Mouse (Mus musculus) heart, embryonic 13.5 days (tissue): Measurements from ENCODE around the gene Gm20503. TPM values are rescaled to one million over a fixed set of nuclear protein-coding genes. Genes with fewer than 3 reads are reported as not detected.
A peak's percentile ranks its signal among the peaks of the same experiment; 100 is the strongest.

Experiments
- ATAC-seq: fragments of 200-750 bp; cut with Nextera tagmentation; 2 replicates; pipeline ENCODE4 v1.8.0; 2017; ENCODE audit warnings: moderate TSS enrichment; ENCODE audit not compliant: insufficient number of reproducible peaks, low FRiP score, low TSS enrichment; ENCODE audit errors: extremely low read depth
- H3K27ac ChIP-seq: fragments of 300-500 bp; sonication (generic); replicated peaks from 2 replicates; pipeline ENCODE4 v1.5.1; 2015; ENCODE audit warnings: moderate library complexity, mild to moderate bottlenecking, inconsistent platforms
- H3K27me3 ChIP-seq: fragments of 300-500 bp; sonication (generic); replicated peaks from 2 replicates; pipeline ENCODE4 v1.6.1; 2015; ENCODE audit warnings: mild to moderate bottlenecking, inconsistent platforms
- H3K36me3 ChIP-seq: fragments of 300-500 bp; sonication (generic); 2 replicates; pipeline ENCODE4 v1.6.1; 2015; ENCODE audit warnings: mild to moderate bottlenecking, inconsistent platforms
- H3K4me1 ChIP-seq: fragments of 300-500 bp; sonication (generic); 2 replicates; pipeline ENCODE4 v1.6.1; 2015; ENCODE audit warnings: inconsistent platforms
- H3K4me2 ChIP-seq: fragments of 300-500 bp; sonication (generic); 2 replicates; pipeline ENCODE4 v1.6.1; 2015; ENCODE audit warnings: inconsistent platforms, mild to moderate bottlenecking, moderate library complexity
- H3K4me3 ChIP-seq: fragments of 300-500 bp; sonication (generic); 2 replicates; pipeline ENCODE4 v1.5.1; 2015; ENCODE audit warnings: moderate library complexity, mild to moderate bottlenecking, inconsistent platforms
- H3K9ac ChIP-seq: fragments of 300-500 bp; sonication (generic); 2 replicates; pipeline ENCODE4 v1.6.1; 2015; ENCODE audit warnings: inconsistent platforms, mild to moderate bottlenecking, moderate library complexity
- H3K9me3 ChIP-seq: fragments of 300-500 bp; sonication (generic); 2 replicates; pipeline ENCODE4 v1.6.1; 2016; ENCODE audit warnings: inconsistent platforms
- WGBS: fragments of 180-500 bp; shearing (Covaris S2); methylation state at CpG from one replicate; pipeline ENCODE4 v1.1.7; 2015; ENCODE audit warnings: mixed read lengths; 5-methylcytosine and 5-hydroxymethylcytosine counted together
- polyA plus RNA-seq: library from polyadenylated mRNA; unstranded; fragments of >200 nt; fragmentation: Nextera tagmentation; extraction: Ambion mirVana; gene quantifications from 2 replicates; pipeline ENCODE4 v1.2.1, GENCODE M21; 2015

Gm20503 gene
- polyA plus RNA-seq, 1 experiment from 2014 or later, result 11.6 TPM

GRCm38 (mm10) chr4:58990609-58991434, 12.2 kb upstream of the Gm20503 start:
- no peak overlapping the region for H3K9ac ChIP-seq
- H3K4me2 ChIP-seq, result no peak overlapping the region
- H3K27me3 ChIP-seq, result peaks cover 45% of the 10 kb centered on the region
- H3K4me3 ChIP-seq, result no peak overlapping the region
- no peak for ATAC-seq
- WGBS, result 78% methylated on average over 17 of the region's 17 CpGs
- peaks cover 18% of the 10 kb centered on the region for H3K4me1 ChIP-seq
- H3K27ac ChIP-seq, result no peak overlapping the region
- no peaks in the 10 kb centered on the region for H3K9me3 ChIP-seq
- H3K36me3 ChIP-seq, result no peaks in the 10 kb centered on the region

- Histone ChIP-seq H3K4me1 (peaks cover 18% of the 10 kb centered on the region), H3K36me3 (no peaks in the 10 kb centered on the region)
- WGBS, result 27% methylated on average over 5 of the region's 5 CpGs
Observed at GRCm38 (mm10) chr4:58992195-58992594, 10.8 kb upstream of the Gm20503 start.

GRCm38 (mm10) chr4:58994762-58995161, 8.2 kb upstream of the Gm20503 start, which contains the start of gene Dnajc25:
TSS of gene Dnajc25 (plus strand) at chr4:58995062.
- Histone ChIP-seq H3K9ac (no peak within 1 kb of the TSS; the same call in 1 of the 2 replicates), H3K4me2 (peak within 1 kb of the TSS; percentile 12; the same call in 1 of the 2 replicates), H3K9me3 (no peaks in the 10 kb centered on the region), H3K4me3 (no peak within 1 kb of the TSS), H3K36me3 (no peaks in the 10 kb centered on the region), H3K4me1 (peaks cover 18% of the 10 kb centered on the region), H3K27ac (no peak within 1 kb of the TSS), H3K27me3 (peaks cover 27% of the 10 kb centered on the region)
- 73% methylated on average over 4 of the region's 4 CpGs for whole genome bisulfite sequencing
- no peak for ATAC-seq

More at GRCm38 (mm10) chr4:58992195-58992594, 10.8 kb upstream of the Gm20503 start:
- ATAC-seq, result no peak
- Histone ChIP-seq H3K27me3 (peaks cover 45% of the 10 kb centered on the region), H3K9me3 (no peaks in the 10 kb centered on the region), H3K4me3 (no peak overlapping the region), H3K27ac (no peak overlapping the region), H3K9ac (no peak overlapping the region), H3K4me2 (no peak overlapping the region)

GRCm38 (mm10) chr4:58995251-58995693, 7.7 kb upstream of the Gm20503 start:
- WGBS, result 52% methylated on average over 8 of the region's 8 CpGs
- H3K27ac ChIP-seq, result no peak overlapping the region
- H3K9ac ChIP-seq, result no peak overlapping the region; the same call in 1 of the 2 replicates
- no peaks in the 10 kb centered on the region for H3K36me3 ChIP-seq
- H3K27me3 ChIP-seq, result peaks cover 26% of the 10 kb centered on the region
- no peaks in the 10 kb centered on the region for H3K9me3 ChIP-seq
- H3K4me1 ChIP-seq, result peaks cover 18% of the 10 kb centered on the region
- peak overlapping the region; percentile 12; the same call in 1 of the 2 replicates for H3K4me2 ChIP-seq
- H3K4me3 ChIP-seq, result no peak overlapping the region
- no peak for ATAC-seq

- Histone ChIP-seq H3K9ac (no peak overlapping the region), H3K27me3 (peaks cover 17% of the 10 kb centered on the region), H3K9me3 (no peaks in the 10 kb centered on the region), H3K4me2 (no peak overlapping the region), H3K27ac (no peak overlapping the region), H3K36me3 (no peaks in the 10 kb centered on the region), H3K4me1 (peaks cover 17% of the 10 kb centered on the region), H3K4me3 (no peak overlapping the region)
- ATAC-seq, result no peak
- 46% methylated on average over 5 of the region's 5 CpGs for WGBS
Observed at GRCm38 (mm10) chr4:58997081-58997480, 5.9 kb upstream of the Gm20503 start.

GRCm38 (mm10) chr4:58998688-58999087, 4.3 kb upstream of the Gm20503 start:
- H3K27me3 ChIP-seq, result peaks cover 1% of the 10 kb centered on the region; the same call in 1 of the 2 replicates
- WGBS, result 69% methylated on average over 1 of the region's 1 CpGs
- H3K27ac ChIP-seq, result no peak overlapping the region
- H3K4me2 ChIP-seq, result no peak overlapping the region
- H3K9me3 ChIP-seq, result no peaks in the 10 kb centered on the region
- no peaks in the 10 kb centered on the region for H3K36me3 ChIP-seq
- no peak overlapping the region for H3K4me3 ChIP-seq
- ATAC-seq, result no peak
- H3K9ac ChIP-seq, result no peak overlapping the region
- peaks cover 18% of the 10 kb centered on the region for H3K4me1 ChIP-seq

GRCm38 (mm10) chr4:58999686-59000085, 3.3 kb upstream of the Gm20503 start:
- Histone ChIP-seq H3K9ac (no peak overlapping the region), H3K4me2 (no peak overlapping the region), H3K9me3 (no peaks in the 10 kb centered on the region), H3K27me3 (no peaks in the 10 kb centered on the region), H3K4me3 (no peak overlapping the region), H3K4me1 (peaks cover 27% of the 10 kb centered on the region), H3K36me3 (no peaks in the 10 kb centered on the region), H3K27ac (no peak overlapping the region)
- 17% methylated on average over 2 of the region's 2 CpGs for WGBS
- ATAC-seq, result no peak

GRCm38 (mm10) chr4:59000614-59001013, 2.4 kb upstream of the Gm20503 start:
- WGBS, result 0% methylated on average over 2 of the region's 2 CpGs
- peaks cover 31% of the 10 kb centered on the region for H3K4me1 ChIP-seq
- no peak for ATAC-seq
- H3K27me3 ChIP-seq, result no peaks in the 10 kb centered on the region
- H3K9me3 ChIP-seq, result no peaks in the 10 kb centered on the region
- H3K4me2 ChIP-seq, result no peak overlapping the region
- no peaks in the 10 kb centered on the region for H3K36me3 ChIP-seq
- H3K9ac ChIP-seq, result no peak overlapping the region
- no peak overlapping the region for H3K27ac ChIP-seq
- no peak overlapping the region for H3K4me3 ChIP-seq

- peak overlapping the region; percentile 96 for H3K9ac ChIP-seq
- H3K27ac ChIP-seq, result no peak overlapping the region
- H3K4me3 ChIP-seq, result peak overlapping the region; percentile 98
- no peaks in the 10 kb centered on the region for H3K9me3 ChIP-seq
- ATAC-seq, result no peak
- WGBS, result 12% methylated on average over 7 of the region's 7 CpGs
- peaks cover 44% of the 10 kb centered on the region for H3K4me1 ChIP-seq
- no peaks in the 10 kb centered on the region for H3K27me3 ChIP-seq
- no peaks in the 10 kb centered on the region for H3K36me3 ChIP-seq
- H3K4me2 ChIP-seq, result peak overlapping the region; percentile 76
Observed at GRCm38 (mm10) chr4:59003806-59004200, 793 bp downstream of the Gm20503 start.

GRCm38 (mm10) chr4:59006211-59006610, 3.2 kb downstream of the Gm20503 start:
- no peaks in the 10 kb centered on the region for H3K9me3 ChIP-seq
- peaks cover 62% of the 10 kb centered on the region for H3K4me1 ChIP-seq
- 53% methylated on average over 8 of the region's 8 CpGs for WGBS
- no peak overlapping the region for H3K4me2 ChIP-seq
- H3K27me3 ChIP-seq, result no peaks in the 10 kb centered on the region
- 0 out of 2 replicates have a peak overlapping the region, but pooled peaks have one; percentile 24 for H3K9ac ChIP-seq
- no peak overlapping the region for H3K4me3 ChIP-seq
- ATAC-seq, result no peak
- H3K27ac ChIP-seq, result no peak overlapping the region
- H3K36me3 ChIP-seq, result no peaks in the 10 kb centered on the region

- no peak overlapping the region for H3K4me2 ChIP-seq
- ATAC-seq, result no peak
- no peaks in the 10 kb centered on the region for H3K27me3 ChIP-seq
- no peaks in the 10 kb centered on the region for H3K9me3 ChIP-seq
- H3K4me3 ChIP-seq, result no peak overlapping the region
- H3K27ac ChIP-seq, result no peak overlapping the region
- 67% methylated on average over 6 of the region's 6 CpGs for WGBS
- no peaks in the 10 kb centered on the region for H3K36me3 ChIP-seq
- no peak overlapping the region for H3K9ac ChIP-seq
- peaks cover 68% of the 10 kb centered on the region for H3K4me1 ChIP-seq
Observed at GRCm38 (mm10) chr4:59007016-59007415, 4.0 kb downstream of the Gm20503 start.

GRCm38 (mm10) chr4:59007974-59008373, 5.0 kb downstream of the Gm20503 start:
- no peak for ATAC-seq
- Histone ChIP-seq H3K9ac (no peak overlapping the region), H3K27me3 (no peaks in the 10 kb centered on the region), H3K27ac (no peak overlapping the region), H3K36me3 (no peaks in the 10 kb centered on the region), H3K4me2 (no peak overlapping the region), H3K4me3 (no peak overlapping the region), H3K9me3 (no peaks in the 10 kb centered on the region), H3K4me1 (peaks cover 65% of the 10 kb centered on the region)
- WGBS, result 72% methylated on average over 5 of the region's 5 CpGs
